Mouse (Mus musculus): ENCODE results near the gene Rp2. TPM values are rescaled to one million over a fixed set of nuclear protein-coding genes. Genes with fewer than 3 reads are reported as not detected.
"Not testable (repeated sequence)": the region's sequence is repeated elsewhere in the genome, so short reads cannot be mapped to it uniquely, and the experiment has no call there.

Rp2 gene
- 10 to 100 TPM; 17.5 to 19.0 TPM for total RNA-seq (2021)
- long read RNA-seq, experiment 1, full-length matches to known transcripts = 15 of 19 reads
- long read RNA-seq, experiment 1, partial matches to known transcripts = 2 of 19 reads
- long read RNA-seq, experiment 1, other reads (novel, unspliced or antisense) = 2 of 19 reads
- long read RNA-seq, experiment 2, full-length matches to known transcripts = 16 of 18 reads
- long read RNA-seq, experiment 2, partial matches to known transcripts = 2 of 18 reads
- long read RNA-seq, experiment 2, other reads (novel, unspliced or antisense) = 0 of 18 reads

DNA sequence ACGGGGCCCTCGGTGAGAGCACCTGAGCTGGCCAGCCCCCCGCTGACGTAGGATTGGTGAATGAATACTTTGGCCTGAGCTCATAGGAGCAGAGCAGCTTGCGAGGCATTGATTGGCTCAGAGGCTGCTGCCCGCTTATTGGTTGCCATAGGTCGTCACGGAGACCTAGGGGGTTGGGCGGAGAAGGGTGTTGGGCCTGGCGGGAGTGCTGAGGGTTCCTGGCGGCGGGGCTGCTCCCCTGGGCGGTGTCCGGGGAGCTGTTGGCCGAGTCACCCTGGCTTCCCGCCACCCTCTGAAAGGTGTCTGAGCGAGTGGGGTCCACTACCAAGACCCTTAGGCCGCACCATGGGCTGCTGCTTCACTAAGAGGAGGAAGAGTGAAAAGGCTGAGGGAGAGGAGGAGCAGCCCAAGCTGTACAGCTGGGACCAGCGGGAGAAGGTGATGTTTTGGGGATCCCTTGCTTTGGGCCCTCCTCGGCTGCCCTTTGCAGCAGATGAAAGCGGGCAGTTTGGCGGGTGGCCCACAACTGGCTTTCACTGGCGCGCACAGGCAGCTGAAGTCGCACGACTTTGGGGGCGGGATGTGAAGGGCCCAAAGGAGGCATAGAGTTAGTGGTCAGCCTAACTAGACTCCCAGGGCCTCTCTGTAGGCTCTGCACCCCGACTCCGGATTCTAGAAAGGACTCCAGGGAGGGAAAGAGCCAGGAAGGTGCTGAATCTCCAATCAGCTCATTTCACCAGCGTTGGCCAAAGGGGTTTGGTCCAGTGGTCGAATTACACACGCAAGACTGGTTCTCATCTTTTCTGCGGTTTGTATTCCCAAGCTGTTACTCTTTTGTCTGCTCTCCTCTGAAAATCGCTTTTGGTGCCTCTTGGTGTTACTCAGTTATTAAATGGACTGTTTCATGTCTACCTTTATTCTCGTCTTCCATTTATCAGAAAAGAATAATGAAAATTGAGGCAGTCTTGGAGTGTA lies at the start of gene Rp2:
Rp2 (plus strand) TSS at position 91 of the 975 bp plus-strand sequence.
- peak; percentile 64 to 77 for DNase-seq (ENCODE audit: low spot score in 2 of 2)

DNA sequence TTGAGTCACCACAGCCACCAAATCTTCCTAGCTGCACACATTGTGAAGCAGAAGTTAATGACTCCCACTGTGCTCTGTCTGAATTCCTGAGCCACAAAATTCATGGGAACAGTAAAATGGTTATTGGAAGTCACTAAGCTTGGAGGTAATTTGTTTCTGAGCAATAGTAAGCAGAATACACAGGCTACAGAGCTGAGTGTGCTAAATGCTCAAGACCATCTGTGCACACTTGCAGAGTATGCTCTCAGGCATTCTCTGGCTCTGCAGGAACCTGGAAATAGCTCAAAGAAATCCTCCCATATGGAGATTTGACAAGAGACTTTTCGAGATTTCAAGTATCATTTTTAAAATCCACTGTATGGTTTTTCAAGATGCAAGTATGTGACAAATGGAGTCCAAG lies 31.5 kb upstream of the Rp2 start:
- DNase-seq (ENCODE audit: low spot score in 2 of 2) = peak in 1 of 2 experiments; percentile 16

DNA sequence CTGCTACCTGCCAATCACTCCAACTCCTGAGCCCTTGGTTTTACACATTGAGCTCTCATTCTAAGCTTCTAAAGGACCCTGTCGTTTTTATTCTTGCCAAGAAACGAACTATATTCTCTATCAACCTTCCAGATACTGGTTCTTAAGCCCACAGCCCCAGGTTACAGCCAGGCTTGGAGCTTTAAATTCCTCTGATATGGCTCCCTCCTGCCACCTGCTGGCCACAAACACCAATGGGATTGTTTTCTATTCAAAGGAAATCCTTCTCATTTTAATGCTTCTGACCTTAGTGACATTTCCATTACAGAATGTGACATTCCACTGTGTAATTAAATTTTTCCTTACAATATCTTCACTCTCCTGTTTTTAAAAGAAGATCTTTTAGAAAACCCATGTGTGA lies 28.6 kb upstream of the Rp2 start:
- DNase-seq (ENCODE audit: low spot score in 2 of 2) = peak; percentile 19 to 47

DNA sequence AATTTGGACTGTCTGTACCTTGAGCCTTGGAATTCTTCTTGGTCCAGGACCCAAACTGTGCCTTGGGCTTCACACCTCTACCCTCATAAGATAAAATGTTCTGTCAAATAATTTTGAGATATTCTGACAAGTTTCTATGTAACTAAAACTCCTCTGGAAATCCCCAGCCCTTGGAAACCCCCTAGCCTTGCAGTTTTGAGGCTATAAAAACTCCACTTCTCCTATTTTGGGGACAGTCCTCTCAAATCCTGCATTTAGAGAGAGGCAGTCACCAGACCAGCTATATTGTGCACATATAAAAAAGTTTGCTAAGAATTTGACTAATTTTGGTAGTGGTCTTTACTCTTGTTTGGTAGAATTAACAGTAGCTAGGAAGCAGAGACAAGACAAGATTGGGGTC lies 19.3 kb upstream of the Rp2 start:
- no peak for DNase-seq (ENCODE audit: low spot score in 2 of 2)

DNA sequence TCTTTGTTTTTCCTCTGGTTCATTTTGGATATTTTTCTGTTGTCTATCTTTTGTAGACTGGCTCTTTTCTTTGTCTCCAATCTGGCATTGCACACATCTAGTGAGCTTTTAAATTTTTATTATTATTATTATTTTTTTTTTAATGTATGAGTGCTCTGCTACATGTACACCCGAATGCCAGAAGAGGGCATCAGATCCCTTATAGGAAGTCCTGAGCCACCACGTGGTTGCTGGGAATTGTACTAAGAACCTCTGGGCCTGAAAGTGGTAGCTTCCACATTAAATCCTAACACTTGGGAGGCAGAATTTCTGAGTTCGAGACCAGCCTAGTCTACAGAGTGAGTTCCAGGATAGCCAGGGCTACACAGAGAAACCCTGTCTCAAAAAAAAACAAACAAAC lies 17.9 kb upstream of the Rp2 start:
- no peak for DNase-seq (ENCODE audit: low spot score in 2 of 2)

DNA sequence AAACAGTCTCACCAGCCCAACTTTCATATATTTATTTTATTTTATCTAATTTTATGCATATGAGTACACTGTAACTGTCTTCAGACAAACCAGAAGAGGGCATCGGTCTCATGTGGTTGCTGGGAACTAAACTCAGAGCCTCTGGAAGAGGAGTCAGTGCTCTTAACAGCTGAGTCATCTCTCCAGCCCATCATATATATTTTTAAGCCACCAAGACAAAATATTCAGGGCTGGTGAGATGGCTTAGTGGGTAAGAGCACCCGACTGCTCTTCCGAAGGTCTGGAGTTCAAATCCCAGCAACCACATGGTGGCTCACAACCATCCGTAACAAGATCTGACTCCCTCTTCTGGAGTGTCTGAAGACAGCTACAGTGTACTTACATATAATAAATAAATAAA lies 14.0 kb upstream of the Rp2 start:
- not testable (repeated sequence) for DNase-seq (ENCODE audit: low spot score in 2 of 2)

DNA sequence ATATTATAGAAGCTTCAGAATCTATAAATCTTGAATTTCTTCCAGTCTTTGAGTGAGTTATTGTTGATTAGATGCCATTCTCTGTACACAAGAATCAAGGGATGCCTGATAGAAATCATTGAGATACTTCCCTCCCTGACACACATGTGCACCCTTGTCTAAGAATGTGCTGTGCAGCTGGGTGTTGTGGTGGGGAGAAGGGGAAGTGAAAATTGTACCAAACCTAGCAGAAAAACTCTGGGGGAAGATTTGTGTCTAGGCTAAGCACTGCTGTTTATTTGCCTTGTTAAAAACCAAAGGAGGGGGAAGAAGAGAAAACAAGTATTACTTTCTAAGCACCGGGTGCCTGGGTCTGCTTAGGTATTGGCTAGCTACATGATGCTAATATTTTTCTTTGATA lies 9.0 kb upstream of the Rp2 start:
- DNase-seq (ENCODE audit: low spot score in 2 of 2) = no peak

DNA sequence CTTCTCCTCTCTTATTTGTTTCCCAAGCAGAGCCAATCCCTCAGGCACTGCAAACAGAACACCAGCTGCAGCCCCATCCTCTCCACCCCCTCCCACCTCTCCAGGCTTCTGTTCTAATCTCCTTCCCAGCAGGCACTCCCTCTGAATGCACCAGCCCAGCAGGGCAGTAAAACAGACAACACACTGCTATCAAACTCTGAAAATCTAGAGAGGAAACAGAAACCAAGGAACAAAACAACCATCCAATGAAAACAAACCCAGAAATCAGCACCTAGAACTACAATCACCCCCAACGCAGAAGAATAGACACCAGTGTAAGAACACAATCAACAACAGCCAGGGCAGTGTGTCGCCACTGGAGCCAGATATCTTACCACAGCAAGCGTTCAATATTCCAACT lies 8.0 kb upstream of the Rp2 start:
- DNase-seq (ENCODE audit: low spot score in 2 of 2) = no peak

DNA sequence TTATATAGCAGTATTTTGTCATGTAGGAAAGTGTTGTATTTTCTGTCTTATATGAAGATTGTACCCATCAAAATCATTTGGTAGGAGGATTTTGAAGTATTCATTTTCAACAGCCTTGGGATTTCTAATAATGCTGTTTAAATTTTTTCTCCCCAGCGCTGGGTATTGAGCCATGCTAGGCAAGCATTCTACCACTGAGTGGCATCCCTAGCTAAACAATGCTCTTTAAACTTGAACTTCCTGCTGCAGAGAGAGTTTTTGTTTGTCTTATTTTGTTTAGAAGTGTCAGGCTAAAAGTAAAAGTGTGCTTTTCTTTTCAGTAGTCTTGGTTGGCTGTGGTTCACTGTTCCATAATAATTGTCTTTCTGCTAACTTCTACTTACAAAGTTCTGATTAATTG lies 1.8 kb downstream of the Rp2 start:
- DNase-seq (ENCODE audit: low spot score in 2 of 2) = no peak

DNA sequence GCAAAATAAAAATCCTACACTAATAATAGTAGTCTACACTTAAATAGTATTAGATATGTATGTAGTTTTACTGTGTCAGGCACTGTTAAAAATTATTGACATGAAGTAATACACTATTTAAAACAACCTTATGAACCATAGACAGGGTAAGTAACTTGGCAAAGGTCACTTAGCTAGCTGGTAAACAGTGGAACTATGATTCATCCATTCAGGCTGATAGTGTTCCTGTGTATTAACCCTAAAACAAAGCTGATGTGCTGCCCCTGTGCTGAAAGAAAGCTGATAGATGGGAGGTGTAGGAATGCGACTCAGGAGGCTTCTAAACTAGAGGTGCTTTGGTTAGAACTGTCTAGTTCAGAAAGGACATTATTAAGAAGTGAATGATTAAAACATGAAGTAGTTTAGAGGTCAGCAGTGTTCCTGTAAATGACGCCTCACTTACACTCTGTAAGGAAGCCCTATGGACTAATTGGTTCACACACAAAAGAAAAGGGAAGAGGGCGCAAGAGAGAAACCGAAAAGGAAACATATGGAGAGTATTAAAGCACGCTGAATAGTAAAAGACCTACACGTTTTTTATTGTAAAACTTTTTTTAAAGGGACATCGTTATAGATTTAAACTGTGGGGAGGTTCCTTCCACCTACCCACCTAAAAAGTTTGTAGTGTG lies 15.2 kb downstream of the Rp2 start:
- no peak for DNase-seq (ENCODE audit: low spot score in 2 of 2)

DNA sequence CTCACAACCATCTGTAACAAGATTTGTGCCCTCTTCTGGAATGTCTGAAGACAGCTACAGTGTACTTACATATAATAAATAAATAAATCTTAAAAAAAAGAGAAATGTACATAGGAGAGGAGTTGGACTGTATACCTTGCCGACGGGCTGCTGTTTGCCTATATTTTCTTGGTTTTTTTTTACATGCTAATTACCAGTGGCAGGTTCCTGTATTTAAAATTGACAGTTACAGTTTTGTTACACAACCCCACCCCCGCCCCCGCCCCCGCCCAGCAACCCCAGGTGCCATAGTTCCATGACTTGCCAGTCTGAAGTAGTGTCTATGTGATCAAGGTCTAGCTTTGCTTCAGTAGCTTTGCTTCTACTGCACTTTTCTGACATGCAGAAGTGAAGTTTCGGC lies 18.0 kb downstream of the Rp2 start:
- DNase-seq (ENCODE audit: low spot score in 2 of 2) = no peak

DNA sequence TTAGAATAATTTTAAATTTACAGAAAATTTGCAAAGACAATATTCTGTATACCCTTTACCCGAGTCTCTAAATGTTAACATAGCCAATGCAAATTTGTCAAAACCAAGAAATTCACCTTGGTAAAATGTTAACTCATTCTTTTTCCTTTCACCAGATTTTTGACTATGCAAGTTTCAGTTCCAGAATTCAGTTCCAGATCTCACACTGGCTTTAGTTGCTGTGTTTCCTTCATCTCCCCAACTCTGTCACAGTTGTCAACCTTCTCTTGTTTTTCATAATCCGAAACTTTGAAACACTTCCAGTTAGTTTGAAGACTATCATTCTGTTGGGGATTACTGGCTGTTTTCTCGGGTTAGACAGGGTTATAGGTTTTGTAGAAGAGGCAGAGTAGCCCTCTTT lies 22.7 kb downstream of the Rp2 start:
- DNase-seq (ENCODE audit: low spot score in 2 of 2) = no peak

DNA sequence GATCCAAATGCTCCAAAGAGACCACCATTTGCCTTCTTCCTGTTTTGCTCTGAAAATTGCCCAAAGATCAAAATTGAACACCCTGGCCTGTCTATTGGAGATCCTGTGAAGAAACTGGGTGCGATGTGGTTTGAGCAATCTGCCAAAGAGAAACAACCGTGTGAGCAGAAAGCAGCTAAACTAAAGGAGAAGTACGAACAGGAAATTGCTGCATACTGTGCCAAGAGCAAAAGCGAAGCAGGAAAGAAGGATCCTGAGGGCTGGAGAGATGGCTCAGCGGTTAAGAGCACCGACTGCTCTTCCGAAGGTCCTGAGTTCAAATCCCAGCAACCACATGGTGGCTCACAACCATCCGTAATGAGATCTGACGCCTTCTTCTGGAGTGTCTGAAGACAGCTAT lies 27.7 kb downstream of the Rp2 start:
- DNase-seq (ENCODE audit: low spot score in 2 of 2) = not testable (repeated sequence)

DNA sequence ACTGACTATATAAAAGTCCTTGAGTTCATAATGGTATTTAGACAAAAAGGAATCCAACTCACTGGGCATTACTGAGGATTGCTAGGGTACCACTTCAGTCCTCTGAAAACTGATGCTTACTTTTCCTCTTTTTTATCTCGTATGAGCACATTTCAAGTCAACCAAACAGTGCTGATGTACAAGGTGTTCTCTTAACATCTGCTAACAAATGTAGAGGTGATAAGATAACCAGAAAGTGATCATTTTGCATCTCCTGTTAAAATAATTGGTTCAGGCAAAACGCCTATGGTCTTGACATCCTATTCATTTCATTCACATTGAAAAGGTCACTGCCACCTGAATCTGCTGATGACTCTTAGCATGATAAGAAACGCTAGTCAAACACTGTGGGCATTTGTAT lies 28.7 kb downstream of the Rp2 start:
- no peak for DNase-seq (ENCODE audit: low spot score in 2 of 2)

DNA sequence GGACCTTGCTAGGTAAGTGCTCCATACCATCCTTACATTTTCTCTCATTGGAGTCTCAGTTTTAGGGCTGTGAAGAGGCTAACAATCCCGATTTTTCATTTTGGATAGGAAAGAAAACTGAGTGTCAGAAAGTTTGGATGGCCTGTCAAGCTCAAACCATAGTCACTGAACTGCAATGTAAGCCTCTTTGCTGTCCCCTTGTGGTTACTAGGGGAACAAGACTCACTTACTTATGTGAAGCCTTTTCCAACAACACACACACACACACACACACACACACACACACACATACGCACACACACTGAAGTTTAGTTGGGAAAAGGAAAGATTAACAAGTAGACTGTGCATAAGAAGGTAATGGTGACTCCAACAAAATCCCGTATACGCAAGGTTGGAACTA lies 39.8 kb downstream of the Rp2 start:
- DNase-seq (ENCODE audit: low spot score in 2 of 2) = no peak

DNA sequence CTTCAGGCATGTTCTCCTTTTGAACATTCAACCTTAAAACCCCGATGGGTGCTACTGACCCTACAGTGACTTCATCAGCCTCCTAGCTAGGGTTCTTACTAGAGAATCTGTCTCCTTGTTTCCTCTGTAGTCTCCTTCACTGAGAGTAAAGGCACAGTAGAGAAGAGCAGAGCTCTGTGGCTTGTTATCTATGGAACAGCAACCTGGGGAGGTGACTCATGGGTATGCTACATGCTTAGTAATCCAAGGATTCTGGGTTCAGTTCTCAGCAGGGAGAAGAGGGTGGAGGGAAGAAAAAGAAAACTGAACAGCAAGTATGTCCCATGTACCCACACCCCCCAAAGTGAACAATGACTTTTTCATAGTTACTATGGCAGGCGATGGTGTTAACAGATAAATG lies 42.6 kb downstream of the Rp2 start:
- DNase-seq (ENCODE audit: low spot score in 2 of 2) = no peak

DNA sequence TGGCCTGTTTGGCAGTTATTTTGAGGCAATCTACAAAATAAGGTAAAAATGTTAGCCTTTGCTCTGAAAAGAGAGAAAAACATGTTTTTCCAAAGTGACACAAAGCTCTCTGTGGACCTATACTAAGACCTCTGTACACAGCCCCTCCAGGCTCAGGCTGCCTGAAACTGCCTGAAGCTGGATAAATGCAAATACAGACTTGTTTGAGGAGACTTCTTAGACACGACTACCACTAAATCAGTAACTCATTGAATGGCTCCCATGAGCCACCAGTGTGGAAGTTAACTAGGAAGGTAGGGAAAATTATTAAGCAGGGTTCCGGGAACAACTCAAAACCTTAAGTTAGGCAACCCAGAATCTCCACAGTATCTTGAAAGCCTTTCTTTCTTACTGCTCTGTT lies 43.4 kb downstream of the Rp2 start:
- no peak for DNase-seq (ENCODE audit: low spot score in 2 of 2)

DNA sequence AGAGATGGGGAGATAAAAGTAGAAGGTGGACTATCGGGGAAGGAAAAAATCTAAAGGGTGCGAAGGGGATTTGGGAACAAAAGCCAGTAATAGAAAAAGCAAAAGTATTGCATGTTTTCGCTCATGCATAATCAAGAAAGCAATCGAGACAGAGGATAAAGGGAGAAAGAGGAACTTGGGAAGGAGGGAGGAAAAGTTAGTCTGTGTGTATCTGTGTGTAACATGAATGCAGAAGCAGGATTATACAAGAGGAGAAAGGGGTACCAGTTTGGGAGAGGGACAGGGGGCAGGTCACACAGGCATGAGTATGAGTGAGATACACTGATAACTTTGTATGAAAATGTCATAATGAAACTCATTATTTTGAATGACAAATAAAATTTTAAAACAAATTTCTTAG lies 47.1 kb downstream of the Rp2 start:
- DNase-seq (ENCODE audit: low spot score in 2 of 2) = no peak

DNA sequence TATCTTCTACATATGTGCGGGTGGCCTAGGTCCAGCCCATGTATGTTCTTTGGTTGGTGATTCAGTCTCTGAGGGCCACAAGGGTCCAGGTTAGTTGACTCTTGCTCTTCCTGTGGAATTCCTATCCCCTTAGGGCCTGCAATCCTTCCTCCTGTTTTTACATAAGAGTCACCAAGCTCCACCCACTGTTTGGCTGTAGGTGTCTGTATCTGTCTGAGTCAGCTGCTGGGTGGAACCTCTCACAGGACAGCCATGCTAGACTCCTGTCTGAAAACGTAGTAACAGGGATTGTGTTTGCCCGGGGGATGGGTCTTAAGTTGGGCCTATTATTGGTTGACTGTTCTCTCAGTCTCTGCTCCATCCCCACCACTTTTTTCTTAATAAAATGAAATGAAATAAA lies 47.9 kb downstream of the Rp2 start:
- DNase-seq (ENCODE audit: low spot score in 2 of 2) = no peak

DNA sequence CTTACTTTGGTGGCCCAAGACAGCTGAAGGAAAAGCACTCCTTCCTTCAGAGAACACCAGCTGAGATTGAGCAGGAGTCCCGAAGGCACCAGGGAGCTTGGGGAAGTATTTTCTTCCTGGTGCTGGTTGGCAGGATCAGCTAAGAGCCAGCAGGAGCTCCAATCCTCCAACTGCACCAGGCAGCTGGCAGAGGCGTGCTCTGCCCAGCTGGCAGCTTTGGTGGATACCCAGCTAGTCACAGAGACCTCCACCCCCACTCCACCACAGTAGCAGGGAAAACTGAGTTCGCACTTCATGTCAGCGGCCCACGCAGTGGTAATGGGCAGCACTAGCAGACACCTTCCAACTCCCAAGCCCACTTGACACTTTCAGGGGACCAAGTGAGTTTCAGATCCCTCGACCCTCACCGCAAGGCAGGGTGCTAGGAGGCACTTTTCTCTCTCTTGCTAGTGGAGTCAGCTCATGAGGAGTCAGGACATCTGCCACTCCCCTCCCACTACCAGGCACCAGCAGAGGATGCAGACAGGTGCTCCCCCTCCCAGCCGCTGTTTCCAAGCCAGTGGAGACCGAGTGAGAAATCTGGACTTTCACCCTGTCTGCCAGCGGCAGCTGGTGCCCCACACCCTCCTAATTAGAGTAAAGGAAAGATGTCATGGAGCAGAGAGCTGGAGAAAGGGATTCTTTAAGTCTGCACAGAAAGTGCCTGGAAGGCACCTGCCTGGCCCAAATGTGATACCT lies 50.8 kb downstream of the Rp2 start:
- peak; percentile 24 to 55 for DNase-seq (ENCODE audit: low spot score in 2 of 2)

DNA sequence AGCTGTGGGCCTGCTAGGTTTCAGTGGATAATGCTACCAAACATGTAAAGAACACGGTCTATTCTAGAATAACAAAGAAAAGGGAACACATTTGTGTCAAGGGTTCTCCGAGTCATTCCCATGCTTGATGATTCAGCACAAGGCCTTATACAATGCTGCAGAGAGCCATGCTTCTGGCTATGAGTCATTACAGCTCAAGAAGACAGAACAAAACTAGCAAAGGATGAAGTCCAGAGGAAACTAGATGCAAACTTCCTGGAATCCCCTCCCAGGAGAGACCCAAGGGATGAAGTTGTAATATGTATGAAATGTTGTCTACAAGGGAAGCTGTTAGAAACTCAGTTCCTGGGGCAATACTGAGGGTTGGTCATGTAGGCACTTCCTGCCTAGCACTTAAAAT lies 54.2 kb downstream of the Rp2 start:
- DNase-seq (ENCODE audit: low spot score in 2 of 2) = no peak

All from left cerebral cortex, adult 18-20 months (tissue).